Mouse (Mus musculus): ENCODE measurements around the gene Plcl2.
A peak's percentile ranks its signal among the peaks of the same experiment; 100 is the strongest.
"Not testable (repeated sequence)": the region's sequence is repeated elsewhere in the genome, so short reads cannot be mapped to it uniquely, and the experiment has no call there.

Plcl2 gene

GRCm38 (mm10) chr17:50671416-50671815 is 162.2 kb downstream of the Plcl2 start:
- DNase-seq (ENCODE audit: low read depth, low spot score), result no peak

- no peak for DNase-seq (ENCODE audit: low read depth, low spot score)
These were observed 165.4 kb downstream of the Plcl2 start for GRCm38 (mm10) chr17:50674580-50674979.

- DNase-seq (ENCODE audit: low read depth, low spot score), result no peak
These were observed 166.0 kb downstream of the Plcl2 start for GRCm38 (mm10) chr17:50675231-50675630.

GRCm38 (mm10) chr17:50677334-50677733 is 168.1 kb downstream of the Plcl2 start:
- no peak for DNase-seq (ENCODE audit: low read depth, low spot score)

- no peak for DNase-seq (ENCODE audit: low read depth, low spot score)
These were observed 168.9 kb downstream of the Plcl2 start for GRCm38 (mm10) chr17:50677978-50678712.

GRCm38 (mm10) chr17:50678748-50679147 is 169.5 kb downstream of the Plcl2 start:
- DNase-seq (ENCODE audit: low read depth, low spot score), result peak; percentile 20

- DNase-seq (ENCODE audit: low read depth, low spot score), result no peak
These were observed 170.7 kb downstream of the Plcl2 start for GRCm38 (mm10) chr17:50679613-50680534.

- DNase-seq (ENCODE audit: low read depth, low spot score), result no peak
These were observed 173.5 kb downstream of the Plcl2 start for GRCm38 (mm10) chr17:50682696-50683095.

- DNase-seq (ENCODE audit: low read depth, low spot score), result no peak
These were observed 175.9 kb downstream of the Plcl2 start for GRCm38 (mm10) chr17:50684960-50685645.

- DNase-seq (ENCODE audit: low read depth, low spot score), result no peak
These were observed 178.5 kb downstream of the Plcl2 start for GRCm38 (mm10) chr17:50687670-50688069.

- DNase-seq (ENCODE audit: low read depth, low spot score), result no peak
These were observed 178.9 kb downstream of the Plcl2 start for GRCm38 (mm10) chr17:50688135-50688534.

- not testable (repeated sequence) for DNase-seq (ENCODE audit: low read depth, low spot score)
These were observed 189.2 kb downstream of the Plcl2 start for GRCm38 (mm10) chr17:50698410-50698809.

- no peak for DNase-seq (ENCODE audit: low read depth, low spot score)
These were observed 201.5 kb downstream of the Plcl2 start for GRCm38 (mm10) chr17:50710497-50711222.

GRCm38 (mm10) chr17:50717586-50717985 is 208.4 kb downstream of the Plcl2 start:
- no peak for DNase-seq (ENCODE audit: low read depth, low spot score)

GRCm38 (mm10) chr17:50724376-50724775 is 215.2 kb downstream of the Plcl2 start:
- DNase-seq (ENCODE audit: low read depth, low spot score), result no peak

GRCm38 (mm10) chr17:50726265-50726664 is 217.1 kb downstream of the Plcl2 start:
- DNase-seq (ENCODE audit: low read depth, low spot score), result no peak

- no peak for DNase-seq (ENCODE audit: low read depth, low spot score)
These were observed 219.8 kb downstream of the Plcl2 start for GRCm38 (mm10) chr17:50729031-50729430.

- no peak for DNase-seq (ENCODE audit: low read depth, low spot score)
These were observed 220.4 kb downstream of the Plcl2 start for GRCm38 (mm10) chr17:50729577-50729976.

GRCm38 (mm10) chr17:50730896-50731295 is 221.7 kb downstream of the Plcl2 start:
- DNase-seq (ENCODE audit: low read depth, low spot score), result no peak

- DNase-seq (ENCODE audit: low read depth, low spot score), result no peak
These were observed 222.7 kb downstream of the Plcl2 start for GRCm38 (mm10) chr17:50731876-50732275.

GRCm38 (mm10) chr17:50733390-50733789 is 224.2 kb downstream of the Plcl2 start:
- DNase-seq (ENCODE audit: low read depth, low spot score), result no peak
